Mouse (Mus musculus) adrenal gland, postnatal 4 days (tissue): ENCODE measurements at regions not wholly inside any gene's neighbourhood (a gene's known extent, or its start where the extent isn't known, plus 50 kb on each side); places are given as distances from the start of the nearest gene placed in this dataset.
"Not testable (repeated sequence)": the region's sequence is repeated elsewhere in the genome, so short reads cannot be mapped to it uniquely, and the experiment has no call there.

ENCODE experiments used
- DNase-seq, 2 experiments: peaks; one replicate each; pipeline ENCODE4 v3.0.0; 2021 to 2022; ENCODE audit warnings: low spot score in 2 of 2, mixed read lengths in 2 of 2

DNA sequence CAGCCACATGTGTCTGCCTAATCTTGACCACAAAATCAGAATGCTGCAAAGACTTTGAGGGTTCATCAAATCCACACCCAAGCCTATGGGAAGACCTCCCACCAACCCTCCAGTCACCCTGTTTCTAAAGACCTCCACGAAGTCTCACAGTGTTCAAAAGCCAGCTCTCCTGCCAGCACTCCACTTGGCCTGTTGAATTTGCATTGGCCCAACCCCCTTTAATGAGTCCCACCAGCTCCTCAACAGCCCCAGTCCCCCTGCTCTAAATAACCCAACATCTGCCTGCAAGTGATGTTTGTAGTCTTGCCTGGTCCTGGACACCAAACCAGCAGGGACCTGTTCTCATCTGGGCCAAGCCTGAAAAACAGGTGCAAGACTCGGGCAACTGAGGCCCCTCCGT is 106.6 kb upstream of the Nt5e start:
- no peak for DNase-seq

DNA sequence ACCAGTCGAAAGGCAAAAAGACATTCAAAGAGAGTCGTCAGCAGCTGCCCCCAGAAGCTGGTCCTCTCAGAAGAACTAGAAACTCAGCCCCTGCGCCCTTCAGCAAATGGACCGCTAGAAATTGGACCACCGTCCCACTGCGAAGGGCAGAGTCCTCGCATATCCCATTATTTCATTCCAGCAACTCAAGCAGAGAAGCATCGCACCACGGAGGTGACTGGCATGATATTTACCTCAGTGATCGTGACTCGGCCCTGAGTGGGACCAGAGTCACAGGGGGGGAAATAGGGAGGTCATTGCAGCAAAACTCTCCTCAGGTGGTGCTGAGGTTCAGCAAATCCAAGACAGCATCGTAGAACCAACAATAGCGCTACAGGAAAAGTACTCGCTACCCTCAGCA is 105.7 kb upstream of the Nt5e start:
- DNase-seq = no peak

DNA sequence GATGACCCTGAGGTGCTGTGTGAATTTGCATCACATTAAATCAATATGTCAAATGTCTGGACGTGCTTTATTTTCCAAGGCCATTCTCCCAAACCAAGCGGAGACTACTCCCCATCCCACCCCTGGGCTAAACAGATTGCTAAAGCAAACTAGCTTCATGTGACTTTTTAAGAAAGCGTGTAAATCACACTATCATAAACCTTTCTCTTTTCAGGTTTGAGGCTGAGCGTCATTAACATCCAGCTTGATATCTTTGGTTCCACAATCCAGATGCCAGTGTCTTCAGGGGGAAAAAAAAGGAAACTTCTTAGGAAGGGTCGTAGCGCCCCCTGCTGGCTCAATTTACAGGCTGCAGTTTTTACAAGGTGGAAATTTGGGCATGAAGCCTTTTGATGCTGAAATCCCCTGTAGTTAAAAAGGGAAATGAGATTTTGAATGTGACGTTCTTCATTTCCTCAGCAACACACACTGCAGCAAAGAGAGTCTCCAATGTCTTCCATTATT is 105.1 kb upstream of the Nt5e start:
- DNase-seq = peak in 1 of 2 experiments; percentile 33

DNA sequence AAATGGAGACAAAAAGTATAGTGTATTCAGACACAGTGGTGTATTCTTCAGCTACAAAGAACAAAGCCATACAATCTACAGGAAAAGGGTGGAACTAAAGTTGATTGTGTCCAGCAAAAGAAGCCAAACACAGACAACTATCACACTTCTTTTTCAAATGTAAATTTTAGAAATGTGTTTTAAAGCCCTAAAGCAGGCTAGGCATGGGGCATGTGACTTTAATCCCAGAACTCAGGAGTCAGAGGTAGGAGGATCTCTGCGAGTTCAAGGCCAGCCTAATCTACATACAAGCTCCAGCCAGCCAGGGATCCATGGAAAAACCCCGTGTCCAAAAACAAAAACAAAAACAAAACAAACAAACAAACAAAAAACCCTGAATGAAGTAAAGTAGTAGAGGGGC is 89.9 kb upstream of the Nt5e start:
- no peak for DNase-seq

DNA sequence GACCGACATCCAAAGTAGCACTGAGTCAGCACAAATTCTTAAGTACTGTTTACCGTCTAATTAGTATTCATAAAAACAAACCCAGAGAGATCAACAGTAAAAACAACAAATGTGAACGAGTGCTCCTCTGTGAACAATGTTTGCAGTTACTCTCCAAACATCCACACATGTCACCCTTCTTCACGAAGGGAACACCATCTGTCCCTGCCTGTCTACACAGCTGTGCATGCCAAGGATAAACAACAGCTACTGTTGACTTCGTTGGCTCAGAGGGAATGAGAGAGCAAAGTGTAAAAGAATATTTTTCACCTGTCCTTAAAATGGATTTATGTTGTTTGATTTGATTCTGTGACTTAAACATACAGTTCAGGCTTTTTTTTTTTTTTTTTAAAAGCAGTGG is 88.7 kb upstream of the Nt5e start:
- DNase-seq = no peak

DNA sequence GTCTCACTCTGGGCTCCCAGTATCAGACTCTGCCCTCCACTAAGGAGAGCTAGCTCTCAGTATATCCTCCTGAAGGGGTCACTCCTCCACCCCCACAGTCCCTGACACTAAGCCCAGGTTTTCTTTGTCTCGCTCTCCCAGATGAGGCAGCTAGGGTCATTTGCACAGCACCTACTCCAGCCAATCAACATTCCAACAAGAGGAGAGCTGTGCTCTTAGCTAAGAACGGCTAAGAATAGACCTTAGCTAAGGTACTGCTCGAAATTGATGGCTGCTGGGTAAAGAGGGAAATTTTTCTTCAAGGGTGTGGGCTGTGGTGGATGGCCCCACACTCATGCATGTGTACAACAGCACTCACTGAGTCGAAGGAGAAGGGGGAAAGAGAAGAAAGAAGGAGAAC is 86.3 kb upstream of the Nt5e start:
- no peak for DNase-seq

DNA sequence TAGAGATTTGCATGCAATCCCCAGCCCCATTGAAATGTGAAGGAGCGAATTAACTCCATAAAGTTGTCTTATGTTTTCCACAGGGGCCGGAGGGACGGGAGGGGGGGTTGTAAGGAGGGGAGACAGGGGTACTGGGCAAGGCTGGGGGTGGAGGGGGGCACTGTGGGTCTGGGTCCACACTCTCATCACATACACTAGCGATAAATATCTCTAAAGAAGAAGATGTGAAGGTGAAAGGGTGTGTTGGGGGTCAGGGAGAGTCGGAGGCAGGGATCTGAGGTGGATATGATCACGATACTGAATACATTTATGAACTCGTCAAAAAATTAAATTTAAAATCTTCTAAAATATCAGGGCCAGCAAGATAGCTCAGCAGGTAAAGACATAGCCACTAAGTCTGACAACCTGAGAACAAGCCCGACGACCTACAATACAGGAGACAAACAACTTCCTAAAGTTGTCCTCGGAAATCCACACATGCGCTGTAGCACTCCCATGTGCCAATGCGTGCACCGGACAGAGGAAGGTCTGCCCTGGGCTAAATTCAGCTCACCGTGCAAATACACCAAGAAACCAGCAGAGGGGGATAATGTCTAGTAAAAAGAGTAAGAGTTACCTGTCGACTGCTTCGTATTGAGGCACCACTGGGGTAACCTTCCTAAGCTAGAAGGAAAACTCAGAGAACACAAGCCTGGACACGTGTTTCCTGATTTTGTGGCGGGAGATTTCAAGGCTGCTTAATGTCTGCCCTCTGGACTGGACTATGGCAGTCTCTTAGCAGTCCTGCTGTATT is 85.6 kb upstream of the Nt5e start:
- DNase-seq = peak; percentile 26 to 61

DNA sequence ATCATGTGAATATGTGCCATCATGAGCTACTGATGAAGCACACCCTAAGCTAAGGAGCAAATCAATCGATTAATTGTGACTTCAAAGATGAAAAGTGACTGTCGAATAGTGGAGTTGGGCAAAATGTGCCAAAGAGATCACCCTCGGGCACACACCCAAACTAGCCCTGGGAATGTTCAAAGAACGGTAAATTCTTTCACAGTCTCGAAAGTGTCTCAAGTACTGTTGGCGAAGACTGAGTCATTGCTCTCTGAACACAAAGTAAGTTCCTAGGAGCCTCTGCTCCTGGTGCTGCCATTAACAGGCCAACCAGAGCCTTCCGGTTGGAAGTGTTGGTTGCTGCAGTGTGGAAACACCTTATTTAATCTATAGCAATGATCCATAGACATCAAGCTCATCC is 84.5 kb upstream of the Nt5e start:
- no peak for DNase-seq

DNA sequence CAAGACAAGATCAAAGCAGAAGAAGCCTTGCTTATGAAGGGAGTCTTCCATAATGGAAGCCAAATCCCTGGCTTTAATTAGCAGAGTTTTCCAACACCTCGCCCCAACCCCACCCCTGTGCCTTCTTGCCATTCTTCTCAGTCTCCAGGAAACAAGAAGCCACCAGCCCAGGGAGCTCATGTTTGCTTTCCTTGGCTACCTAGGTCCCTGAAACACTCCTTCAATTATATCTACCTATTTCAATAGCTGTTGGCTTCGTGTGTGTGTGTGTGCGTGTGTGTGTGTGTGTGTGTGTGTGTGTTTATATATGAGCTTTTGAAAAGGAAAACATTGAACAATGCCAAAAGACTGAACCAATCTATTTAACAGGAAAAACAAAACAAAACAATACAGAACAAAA is 82.5 kb upstream of the Nt5e start:
- no peak for DNase-seq

DNA sequence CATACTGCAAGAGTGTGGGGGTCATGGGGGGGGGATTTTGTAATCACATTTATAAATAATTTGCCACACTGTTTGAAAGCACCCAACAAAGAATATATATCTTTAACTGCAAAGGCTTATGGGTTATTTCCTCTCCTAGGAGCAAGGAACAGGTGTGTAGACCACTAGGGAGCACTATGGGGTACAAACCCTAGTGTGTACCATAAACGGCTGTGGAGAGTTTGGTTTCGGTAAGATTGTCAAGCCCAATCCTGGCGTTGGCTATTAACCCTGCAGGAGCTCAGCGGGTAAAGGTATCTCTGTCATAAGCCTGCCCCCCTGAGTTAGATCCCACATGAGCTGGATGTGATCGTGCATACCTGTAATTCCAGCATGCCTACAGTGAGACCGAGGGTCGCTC is 71.0 kb upstream of the Nt5e start:
- DNase-seq = no peak

DNA sequence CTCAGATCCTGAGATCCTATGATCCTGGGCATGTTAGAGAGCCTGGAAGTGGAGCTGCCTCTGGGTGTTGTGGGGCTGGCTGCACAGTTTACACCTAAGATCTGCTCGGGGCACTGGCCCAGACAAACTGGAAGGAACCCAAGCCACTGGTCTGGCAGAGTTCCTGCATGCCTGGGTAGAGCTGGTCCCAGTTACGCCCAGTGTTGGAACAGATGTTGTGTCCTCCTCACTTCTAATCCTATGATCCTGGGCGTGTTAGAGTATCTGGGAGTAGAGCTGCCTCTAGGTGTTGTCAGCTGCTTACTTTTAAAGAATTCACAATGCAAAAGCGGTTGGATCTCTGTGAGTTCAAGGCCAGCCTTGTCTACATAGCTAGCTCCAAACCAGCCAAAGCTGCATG is 67.4 kb upstream of the Nt5e start:
- no peak for DNase-seq

DNA sequence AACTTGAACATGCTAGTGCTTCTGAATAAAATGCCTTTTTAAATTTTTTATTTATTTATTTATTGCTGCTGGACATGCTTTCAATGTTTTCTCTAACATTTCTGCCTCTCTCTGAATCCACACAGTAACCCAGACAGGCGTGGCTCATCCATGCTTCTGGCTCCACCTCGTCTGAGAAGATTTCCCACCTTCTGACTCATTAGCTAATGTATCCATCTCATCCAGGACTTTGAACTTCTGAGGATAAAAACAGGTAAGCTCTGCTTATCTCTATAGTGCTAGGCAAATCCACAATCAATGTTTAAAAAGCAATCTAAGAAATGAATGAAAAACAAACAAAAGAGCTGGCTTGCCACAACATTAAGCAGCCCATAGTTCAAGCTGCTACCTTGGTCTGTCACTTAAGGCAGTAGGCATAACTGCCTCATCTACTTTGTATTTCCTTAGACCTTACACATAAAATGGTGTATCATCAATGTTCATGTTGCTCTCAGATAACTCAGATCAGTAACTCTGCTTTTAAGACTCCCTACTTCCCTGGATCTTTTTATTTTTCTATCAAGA is 66.8 kb upstream of the Nt5e start:
- DNase-seq = no peak

DNA sequence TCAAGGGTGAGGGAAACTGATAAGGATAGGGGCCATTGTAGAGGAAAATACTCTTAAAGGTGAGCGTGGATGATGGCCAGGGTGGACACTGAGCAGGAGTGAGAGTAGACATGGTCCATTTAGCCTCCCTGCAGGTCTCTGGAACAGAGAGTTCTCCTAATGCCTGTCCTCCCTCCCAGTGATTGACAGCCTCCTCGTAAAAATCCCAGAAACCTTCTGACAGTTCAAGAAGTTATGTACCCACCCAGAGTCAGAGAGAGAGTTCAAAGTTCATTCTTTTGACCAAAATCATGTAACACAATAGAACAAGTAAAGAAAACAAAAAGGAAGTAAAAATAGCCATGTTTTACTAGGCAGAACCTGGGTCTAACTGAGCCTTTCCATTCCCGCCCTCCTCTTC is 64.5 kb upstream of the Nt5e start:
- DNase-seq = no peak

DNA sequence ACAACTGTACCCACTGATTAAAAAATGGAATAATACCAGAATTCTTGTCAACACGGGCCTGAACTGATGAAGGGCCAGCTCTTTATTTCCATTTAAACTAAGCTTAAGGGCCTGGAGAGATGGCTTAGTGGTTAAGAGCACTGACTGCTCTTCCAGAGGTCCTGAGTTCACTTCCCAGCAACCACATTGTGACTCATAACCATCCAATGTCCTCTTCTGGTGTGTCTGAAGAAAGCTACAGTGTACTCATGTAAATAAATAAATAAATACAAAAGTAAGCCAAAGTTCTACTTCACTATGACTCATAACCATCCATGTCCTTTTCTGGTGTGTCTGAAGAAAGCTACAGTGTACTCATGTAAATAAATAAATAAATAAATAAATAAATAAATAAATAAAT is 60.7 kb upstream of the Nt5e start:
- not testable (repeated sequence) for DNase-seq

DNA sequence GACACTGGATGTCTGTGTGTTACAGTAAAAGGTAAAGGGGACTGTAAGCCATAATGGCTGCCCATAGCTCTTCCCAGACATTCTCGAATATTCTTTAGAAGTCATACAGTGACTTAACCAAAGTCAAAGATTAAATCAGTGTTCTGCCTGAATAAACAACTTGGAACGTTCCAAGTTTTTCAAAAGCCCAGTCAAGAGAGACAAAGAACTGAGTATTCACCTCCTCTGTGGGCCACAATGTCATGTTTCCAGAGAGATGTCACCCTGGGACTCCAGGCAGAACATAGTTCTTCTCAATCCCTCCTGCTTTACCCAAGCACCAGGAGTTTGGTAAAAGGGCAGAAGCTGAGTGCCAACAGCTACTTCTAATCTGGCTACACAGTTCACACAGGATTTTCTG is 58.2 kb upstream of the Nt5e start:
- DNase-seq = no peak

DNA sequence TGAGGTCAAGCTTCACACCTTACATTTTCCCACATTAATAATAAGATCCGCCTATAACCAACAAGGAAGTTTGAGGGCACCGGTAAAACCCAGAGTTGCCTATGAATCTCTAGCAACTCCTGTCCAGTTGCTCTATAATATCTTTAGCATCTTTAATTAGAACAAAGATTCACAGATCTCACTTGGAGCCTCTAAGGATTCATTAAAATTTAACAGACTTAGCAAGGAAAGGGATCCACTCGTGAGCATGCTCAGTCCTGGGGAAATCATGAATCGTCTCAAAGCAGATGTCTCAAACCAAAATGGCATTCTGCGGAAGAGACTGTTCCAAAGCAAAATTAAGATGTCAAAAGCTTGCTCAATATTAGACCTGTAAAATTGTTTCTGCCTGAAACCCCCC is 57.8 kb upstream of the Nt5e start:
- DNase-seq = no peak

DNA sequence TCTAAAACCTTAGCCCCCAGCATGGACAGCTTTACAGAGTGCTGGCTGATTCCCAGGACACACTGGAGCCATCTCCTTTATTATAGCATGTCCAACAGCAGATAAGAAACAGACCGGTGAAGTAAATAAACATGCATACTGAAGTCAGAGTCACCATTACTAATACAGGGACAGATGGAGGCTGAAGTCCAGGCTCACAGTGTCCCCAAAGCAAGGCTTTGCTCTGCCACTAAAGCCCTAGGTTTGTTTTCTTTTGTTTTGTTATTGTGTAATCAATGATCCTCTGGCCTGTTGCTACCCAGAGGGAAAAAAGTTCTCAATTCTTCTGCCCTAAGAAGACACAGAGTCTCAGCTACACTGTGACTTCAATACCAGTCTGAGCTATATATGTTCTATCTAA is 56.2 kb upstream of the Nt5e start:
- no peak for DNase-seq

DNA sequence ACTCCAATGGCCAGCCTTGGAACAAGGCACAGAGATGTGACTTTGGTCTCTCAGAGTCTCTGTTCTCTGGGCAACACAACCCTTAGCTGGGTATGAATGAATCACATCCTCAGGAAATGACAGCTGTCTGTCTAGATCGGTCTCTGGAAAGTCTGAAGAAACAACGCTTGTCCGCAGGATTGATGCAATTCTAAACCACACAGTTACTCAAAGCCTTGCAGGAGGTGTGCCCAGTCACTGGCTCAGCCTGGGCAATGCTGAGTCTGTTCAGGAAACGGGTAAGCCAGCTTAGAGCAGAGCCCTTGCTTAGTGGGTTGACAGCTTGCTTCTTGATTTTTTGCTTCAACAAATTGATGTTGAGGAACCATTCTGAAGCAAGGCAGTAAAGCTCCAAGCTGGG is 53.7 kb upstream of the Nt5e start:
- DNase-seq = no peak

DNA sequence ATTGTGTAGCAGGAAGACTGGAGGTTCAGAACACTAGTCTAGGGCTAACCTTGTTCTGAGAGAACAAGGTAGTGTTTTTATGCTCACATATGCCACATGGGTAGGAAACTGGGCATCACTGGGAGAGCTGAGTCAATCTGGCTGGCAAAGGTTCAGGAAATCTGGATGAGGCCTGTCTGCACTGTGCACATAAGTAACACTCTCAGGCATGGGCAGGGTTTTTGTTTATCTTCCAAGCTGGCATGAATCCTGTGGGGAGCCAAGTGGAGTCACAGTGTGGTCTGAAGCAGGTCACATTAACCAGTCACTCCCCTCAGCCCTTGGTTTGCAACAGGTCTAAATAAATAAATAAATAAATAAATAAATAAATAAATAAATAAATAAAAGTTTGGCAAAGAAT is 53.0 kb upstream of the Nt5e start:
- DNase-seq = no peak

DNA sequence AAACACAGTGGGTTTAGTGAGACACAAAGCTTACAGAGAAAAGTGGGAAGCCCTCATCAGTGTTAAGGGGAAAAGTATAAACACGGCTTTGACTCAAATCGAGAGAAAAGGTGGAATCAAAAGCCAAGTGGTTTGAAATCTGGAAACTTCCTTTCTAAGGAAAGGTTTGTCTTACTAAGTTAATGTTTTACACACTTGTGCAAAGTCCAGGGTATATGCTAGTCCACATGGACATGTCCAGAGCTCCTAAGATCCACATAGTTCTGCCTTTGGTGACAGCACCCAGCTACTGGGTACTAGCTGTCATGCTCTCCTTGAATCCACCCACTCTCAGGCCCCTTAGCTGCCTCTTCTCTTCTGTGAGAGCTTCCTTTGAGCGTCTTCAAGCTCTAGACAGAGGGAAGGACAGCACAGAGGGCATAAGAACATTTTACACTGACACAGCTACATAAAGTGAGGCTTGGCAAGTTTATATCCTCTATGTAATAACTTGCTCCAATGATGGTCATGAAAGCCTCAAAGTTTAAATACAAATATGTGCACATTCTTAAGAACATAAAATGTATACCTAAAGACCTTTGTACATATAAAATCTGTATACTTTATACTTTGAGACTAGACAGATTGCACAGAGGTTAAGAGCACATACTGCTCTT is 52.2 kb upstream of the Nt5e start:
- DNase-seq = no peak

DNA sequence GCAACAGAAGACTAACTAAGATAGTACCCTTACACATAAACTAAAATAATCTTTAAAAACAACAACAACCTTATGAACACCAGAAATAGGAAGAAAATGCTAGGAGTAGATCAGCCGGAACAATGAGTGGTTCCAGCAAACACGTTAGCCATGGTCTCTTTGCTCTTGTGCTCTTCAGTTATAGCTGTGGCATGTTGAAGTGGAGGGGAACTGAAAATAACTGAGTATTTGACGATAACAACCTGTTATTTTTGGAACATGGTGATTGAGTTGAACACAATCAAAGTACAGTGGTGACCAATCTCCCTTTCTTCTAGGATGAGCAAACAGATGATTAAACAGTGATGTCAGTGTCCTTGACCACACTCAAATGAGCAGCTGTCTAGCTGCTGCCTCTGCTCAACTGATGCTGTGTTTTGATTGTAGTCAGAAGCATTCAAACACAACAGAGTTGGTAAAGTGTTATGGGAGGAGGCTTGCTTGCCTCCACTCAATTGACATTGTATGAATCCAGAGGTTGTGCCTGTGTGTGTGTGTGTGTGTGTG is 50.9 kb upstream of the Nt5e start:
- no peak for DNase-seq

DNA sequence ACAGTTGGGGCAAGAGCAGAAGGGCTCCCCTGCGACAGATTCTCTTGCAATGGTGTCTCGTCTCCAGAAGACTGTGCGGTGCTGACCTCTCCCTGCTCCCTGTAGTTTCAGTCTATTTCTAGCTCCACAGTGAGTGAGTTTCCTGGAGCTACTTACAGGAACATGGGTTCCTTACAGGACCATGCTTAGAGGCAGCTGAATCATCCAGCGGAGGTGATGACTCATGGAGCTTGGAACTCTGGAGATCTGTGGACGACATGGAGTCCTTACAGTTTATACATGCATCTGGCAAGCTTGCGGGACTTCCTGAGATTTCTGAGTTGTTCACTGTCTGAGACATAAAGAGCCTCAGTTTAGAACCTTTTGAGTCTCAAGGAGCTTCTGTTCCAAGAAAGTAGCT is 50.0 kb upstream of the Nt5e start:
- DNase-seq = no peak
